Mouse (Mus musculus) limb, embryonic 14.5 days (tissue): Measurements from ENCODE around the gene Nupr1. TPM values are rescaled to one million over a fixed set of nuclear protein-coding genes. Genes with fewer than 3 reads are reported as not detected.

Experiments used
- ATAC-seq: fragments of 200-750 bp; cut with Nextera tagmentation; 2 replicates; pipeline ENCODE4 v1.8.0; 2017; ENCODE audit warnings: low read depth, moderate number of reproducible peaks, moderate TSS enrichment; ENCODE audit not compliant: low FRiP score
- DNase-seq: peaks from one replicate; pipeline ENCODE4 v3.0.0-alpha.2; 2015; ENCODE audit warnings: low spot score
- H3K27ac ChIP-seq: fragments of 300-500 bp; sonication (generic); replicated peaks from 2 replicates; pipeline ENCODE4 v1.5.1; 2014; ENCODE audit warnings: low read depth, mild to moderate bottlenecking, low read length, moderate library complexity, mixed read lengths
- H3K27me3 ChIP-seq: fragments of 300-500 bp; sonication (generic); 2 replicates; pipeline ENCODE4 v1.6.1; 2014; ENCODE audit warnings: low read length, mixed read lengths; ENCODE audit not compliant: control insufficient read depth, insufficient read depth
- H3K36me3 ChIP-seq: fragments of 300-500 bp; sonication (generic); 2 replicates; pipeline ENCODE4 v1.6.1; 2014; ENCODE audit warnings: mild to moderate bottlenecking, low read length, moderate library complexity, mixed read lengths; ENCODE audit not compliant: control insufficient read depth, insufficient read depth
- H3K4me1 ChIP-seq: fragments of 300-500 bp; sonication (generic); 2 replicates; pipeline ENCODE4 v1.6.1; 2014; ENCODE audit warnings: antibody characterized with exemption, low read length, mixed read lengths; ENCODE audit not compliant: control insufficient read depth, insufficient read depth
- H3K4me2 ChIP-seq: fragments of 300-500 bp; sonication (generic); replicated peaks from 2 replicates; pipeline ENCODE4 v1.6.1; 2014; ENCODE audit warnings: low read depth, mild to moderate bottlenecking, low read length, moderate library complexity; ENCODE audit not compliant: severe bottlenecking
- H3K4me3 ChIP-seq: fragments of 300-500 bp; sonication (generic); replicated peaks from 2 replicates; pipeline ENCODE4 v1.5.1; 2014; ENCODE audit warnings: low read length
- H3K9ac ChIP-seq: fragments of 300-500 bp; sonication (generic); 2 replicates; pipeline ENCODE4 v1.6.1; 2014; ENCODE audit warnings: mild to moderate bottlenecking, low read depth, low read length, moderate library complexity; ENCODE audit not compliant: severe bottlenecking
- H3K9me3 ChIP-seq: fragments of 300-500 bp; sonication (generic); 2 replicates; pipeline ENCODE4 v1.6.1; 2016; ENCODE audit warnings: low read length; ENCODE audit not compliant: control insufficient read depth
- POLR2A ChIP-seq: fragments of 200-500 bp; IDR thresholded peaks from 2 replicates; pipeline ENCODE4 v1.8.0; 2012; ENCODE audit warnings: inconsistent platforms, mild to moderate bottlenecking, moderate library complexity, borderline replicate concordance; ENCODE audit not compliant: insufficient read depth, insufficient read length; ENCODE audit errors: extremely low read depth
- WGBS: fragments of 180-500 bp; shearing (Covaris S2); extraction: QIAGEN DNeasy Blood & Tissue Kit; methylation state at CpG from one replicate; pipeline ENCODE4 v1.1.7; 2014; 5-methylcytosine and 5-hydroxymethylcytosine counted together
- polyA plus RNA-seq, 2 experiments: library from polyadenylated mRNA; depleted of rRNA in 1 of 2; stranded (reverse) in 1 of 2; unstranded in 1 of 2; fragments of >200 nt; fragmentation: Nextera tagmentation in 1 of 2; extraction: Ambion mirVana in 1 of 2; gene quantifications; 2 replicates each; pipeline versions ENCODE4 v1.2.1 to v1.2.3; 2012 to 2014

Gene Nupr1
- polyA plus RNA-seq, 2 experiments, result 11.6 to 19.2 TPM

GRCm38 (mm10) chr7:126598919-126599318 is 31.7 kb downstream of the Nupr1 start:
- no peak overlapping the region for H3K4me3 ChIP-seq
- no peaks in the 10 kb centered on the region for H3K4me1 ChIP-seq
- TF ChIP-seq POLR2A, result no peak
- H3K9ac ChIP-seq, result no peak overlapping the region
- WGBS, result 90% methylated on average over 6 of the region's 6 CpGs
- no peaks in the 10 kb centered on the region for H3K36me3 ChIP-seq
- DNase-seq (no peak), ATAC-seq (no peak)
- no peak overlapping the region for H3K27ac ChIP-seq
- H3K27me3 ChIP-seq, result no peaks in the 10 kb centered on the region
- H3K9me3 ChIP-seq, result no peaks in the 10 kb centered on the region
- no peak overlapping the region for H3K4me2 ChIP-seq

- Histone ChIP-seq H3K9me3 (no peaks in the 10 kb centered on the region), H3K36me3 (no peaks in the 10 kb centered on the region), H3K4me3 (no peak overlapping the region), H3K9ac (no peak overlapping the region), H3K4me2 (no peak overlapping the region), H3K4me1 (no peaks in the 10 kb centered on the region), H3K27ac (no peak overlapping the region), H3K27me3 (no peaks in the 10 kb centered on the region)
- ATAC-seq (no peak), DNase-seq (no peak)
- no peak for TF ChIP-seq POLR2A
- 62% methylated on average over 6 of the region's 6 CpGs for WGBS
Observed at GRCm38 (mm10) chr7:126596414-126596813, 34.2 kb downstream of the Nupr1 start.

GRCm38 (mm10) chr7:126595890-126596289 is 34.8 kb downstream of the Nupr1 start:
- Histone ChIP-seq H3K9me3 (no peaks in the 10 kb centered on the region), H3K4me2 (no peak overlapping the region), H3K4me3 (no peak overlapping the region), H3K27me3 (no peaks in the 10 kb centered on the region), H3K4me1 (no peaks in the 10 kb centered on the region), H3K9ac (no peak overlapping the region), H3K27ac (no peak overlapping the region), H3K36me3 (no peaks in the 10 kb centered on the region)
- no peak for TF ChIP-seq POLR2A
- ATAC-seq (no peak), DNase-seq (no peak)
- WGBS, result 72% methylated on average over 5 of the region's 5 CpGs

- no peaks in the 10 kb centered on the region for H3K27me3 ChIP-seq
- H3K9me3 ChIP-seq, result no peaks in the 10 kb centered on the region
- H3K27ac ChIP-seq, result no peak within 1 kb of the TSS
- 80% methylated on average over 11 of the region's 11 CpGs for WGBS
- no peak within 1 kb of the TSS for H3K9ac ChIP-seq
- H3K4me3 ChIP-seq, result no peak within 1 kb of the TSS
- H3K36me3 ChIP-seq, result no peaks in the 10 kb centered on the region
- H3K4me1 ChIP-seq, result no peaks in the 10 kb centered on the region
- no peak for TF ChIP-seq POLR2A
- ATAC-seq (no peak), DNase-seq (no peak)
- no peak within 1 kb of the TSS for H3K4me2 ChIP-seq
Observed at GRCm38 (mm10) chr7:126594862-126595561, 35.6 kb downstream of the Nupr1 start, which contains the start of gene Il27. Il27 (minus strand) TSS chr7:126594941.

GRCm38 (mm10) chr7:126587779-126588178 is 42.9 kb downstream of the Nupr1 start:
- ATAC-seq, result peak; percentile 27; the same call in 1 of the 2 replicates

More at GRCm38 (mm10) chr7:126587779-126588178, 42.9 kb downstream of the Nupr1 start:
- no peaks in the 10 kb centered on the region; the same call in 1 of the 2 replicates for H3K4me1 ChIP-seq
- no peaks in the 10 kb centered on the region for H3K36me3 ChIP-seq
- H3K27ac ChIP-seq, result no peak overlapping the region
- H3K4me2 ChIP-seq, result peak overlapping the region; percentile 40
- no peak overlapping the region for H3K4me3 ChIP-seq
- no peaks in the 10 kb centered on the region for H3K9me3 ChIP-seq
- peak overlapping the region; percentile 38 for H3K9ac ChIP-seq
- no peak for TF ChIP-seq POLR2A
- DNase-seq, result peak; percentile 61
- WGBS, result 6% methylated on average over 16 of the region's 16 CpGs
- no peaks in the 10 kb centered on the region for H3K27me3 ChIP-seq
